Mouse (Mus musculus) cortical plate, adult 2 months (tissue): ENCODE measurements at regions not wholly inside any gene's neighbourhood (a gene's known extent, or its start where the extent isn't known, plus 50 kb on each side); places are given as distances from the start of the nearest gene placed in this dataset.

Experiments used
- H3K27ac ChIP-seq: fragments of 200-500 bp; 2 replicates; pipeline ENCODE4 v1.5.1; 2012; ENCODE audit warnings: low read length, control low read depth, inconsistent platforms; ENCODE audit not compliant: insufficient read depth
- H3K4me1 ChIP-seq: fragments of 200-500 bp; 2 replicates; pipeline ENCODE4 v1.6.1; 2011; ENCODE audit warnings: low read length; ENCODE audit not compliant: control insufficient read depth, insufficient read depth
- H3K4me3 ChIP-seq: fragments of 200-500 bp; 2 replicates; pipeline ENCODE4 v1.5.1; 2011; ENCODE audit warnings: mild to moderate bottlenecking, low read length, control low read depth; ENCODE audit not compliant: insufficient read depth
- CTCF ChIP-seq: fragments of 200-500 bp; IDR thresholded peaks from 2 replicates; pipeline ENCODE4 v1.5.1; 2011; ENCODE audit warnings: mild to moderate bottlenecking, control low read depth, low read length; ENCODE audit not compliant: insufficient read depth; ENCODE audit errors: extremely low read depth
- POLR2A ChIP-seq: fragments of 200-500 bp; IDR thresholded peaks from 2 replicates; pipeline ENCODE4 v1.6.1; 2011; ENCODE audit warnings: mild to moderate bottlenecking, low read length, control low read depth; ENCODE audit not compliant: insufficient read depth; ENCODE audit errors: extremely low read depth

- Histone ChIP-seq H3K27ac (no peak overlapping the region), H3K4me1 (no peaks in the 10 kb centered on the region), H3K4me3 (no peak overlapping the region)
- TF ChIP-seq CTCF (no peak), POLR2A (no peak)
These were observed 143.9 kb upstream of the Mylip start for GRCm38 (mm10) chr13:45245651-45246050.

DNA sequence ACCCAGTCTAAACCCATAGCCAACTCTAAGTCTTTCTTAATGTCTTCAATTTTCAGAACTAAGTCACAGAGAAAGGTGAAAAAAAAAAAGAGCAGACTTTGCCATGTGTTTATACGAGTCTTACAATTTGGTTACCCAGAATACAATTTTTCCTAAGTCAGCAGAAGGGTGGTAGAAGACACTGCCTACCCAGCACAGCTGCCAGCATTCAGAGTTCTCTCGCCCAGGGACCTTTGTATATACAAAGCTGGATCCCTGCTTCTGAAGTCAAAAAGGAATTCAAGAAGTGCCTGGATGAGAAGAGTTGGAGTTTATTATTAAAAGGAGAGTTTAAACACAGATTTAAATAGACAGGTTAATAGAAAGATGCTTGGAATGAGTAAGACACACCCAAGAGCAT is 143.2 kb upstream of the Mylip start:
- TF ChIP-seq POLR2A (no peak), CTCF (no peak)
- H3K4me1 ChIP-seq, result no peaks in the 10 kb centered on the region

GRCm38 (mm10) chr13:45250028-45250427 is 139.5 kb upstream of the Mylip start:
- no peak overlapping the region for H3K27ac ChIP-seq
- TF ChIP-seq CTCF, result no peak
- TF ChIP-seq POLR2A, result no peak
- no peaks in the 10 kb centered on the region for H3K4me1 ChIP-seq
- H3K4me3 ChIP-seq, result no peak overlapping the region

More for the DNA sequence above, 143.2 kb upstream of the Mylip start:
- H3K4me3 ChIP-seq, result no peak overlapping the region
- H3K27ac ChIP-seq, result no peak overlapping the region

DNA sequence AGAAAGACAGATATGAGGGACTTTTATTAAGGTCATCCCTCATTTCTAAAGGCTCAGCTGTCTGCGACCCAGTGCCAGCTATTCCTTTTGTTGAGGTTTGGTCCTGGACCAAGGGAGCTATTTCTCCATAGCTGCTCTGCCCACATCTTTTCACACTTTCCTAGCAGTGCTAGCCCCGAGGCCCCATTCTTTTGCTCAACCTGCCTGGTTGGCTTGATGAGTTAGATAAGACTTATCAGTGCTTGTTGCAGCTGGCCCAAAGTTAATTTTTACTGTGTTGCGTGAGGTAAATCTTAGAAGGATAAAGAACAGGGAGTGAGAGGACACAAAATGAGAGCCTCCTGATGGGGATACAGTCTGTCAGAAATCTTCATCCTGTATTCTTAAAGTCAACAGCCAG is 138.5 kb upstream of the Mylip start:
- TF ChIP-seq POLR2A, result no peak
- no peak for TF ChIP-seq CTCF
- Histone ChIP-seq H3K4me1 (no peaks in the 10 kb centered on the region), H3K4me3 (no peak overlapping the region), H3K27ac (no peak overlapping the region)

DNA sequence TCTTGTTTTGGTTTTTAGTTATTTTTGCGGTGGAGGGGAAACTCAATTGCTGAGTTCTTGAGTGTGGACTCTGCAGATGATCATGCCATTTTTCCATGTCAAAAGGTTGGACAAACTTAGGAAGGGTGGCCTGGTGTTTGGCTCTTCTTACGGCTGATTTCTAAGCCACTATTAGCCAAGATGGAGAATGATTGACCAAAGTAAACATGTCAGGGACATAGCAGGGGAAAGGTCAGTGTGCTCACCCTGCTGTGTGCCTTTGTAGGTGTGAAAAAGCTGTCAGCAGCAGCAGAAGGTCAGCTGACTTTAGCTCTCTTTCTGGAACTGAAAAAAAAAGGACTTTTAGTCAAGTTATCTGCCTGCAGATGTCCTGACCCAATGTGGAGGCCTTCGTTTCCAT is 137.4 kb upstream of the Mylip start:
- no peak for TF ChIP-seq CTCF
- TF ChIP-seq POLR2A, result no peak
- Histone ChIP-seq H3K4me3 (no peak overlapping the region), H3K4me1 (no peaks in the 10 kb centered on the region), H3K27ac (no peak overlapping the region)

DNA sequence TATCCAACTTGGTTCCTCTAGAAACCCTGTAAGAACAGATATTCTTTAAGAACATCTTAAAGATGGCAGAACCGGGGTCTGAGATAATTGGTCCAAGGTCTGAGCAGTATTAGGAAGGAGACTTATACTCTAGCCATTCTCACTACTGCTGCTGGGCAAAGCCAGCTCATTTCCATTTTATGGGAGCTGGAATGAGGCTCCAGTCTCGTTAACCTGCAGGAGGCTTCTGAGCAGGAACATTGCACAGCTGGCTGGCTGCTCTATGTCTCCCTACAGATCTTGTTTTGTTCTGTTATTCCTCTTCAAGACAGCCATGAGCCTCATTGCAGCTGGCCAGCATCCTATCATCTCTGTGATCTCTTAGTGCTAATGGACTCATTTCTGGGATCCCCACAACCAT is 136.3 kb upstream of the Mylip start:
- H3K4me1 ChIP-seq, result no peaks in the 10 kb centered on the region
- H3K4me3 ChIP-seq, result no peak overlapping the region
- TF ChIP-seq CTCF, result no peak
- no peak for TF ChIP-seq POLR2A
- no peak overlapping the region for H3K27ac ChIP-seq

- Histone ChIP-seq H3K4me3 (no peak overlapping the region), H3K27ac (no peak overlapping the region), H3K4me1 (no peaks in the 10 kb centered on the region)
- no peak for TF ChIP-seq POLR2A
These were observed 134.3 kb upstream of the Mylip start for GRCm38 (mm10) chr13:45255277-45255676.

DNA sequence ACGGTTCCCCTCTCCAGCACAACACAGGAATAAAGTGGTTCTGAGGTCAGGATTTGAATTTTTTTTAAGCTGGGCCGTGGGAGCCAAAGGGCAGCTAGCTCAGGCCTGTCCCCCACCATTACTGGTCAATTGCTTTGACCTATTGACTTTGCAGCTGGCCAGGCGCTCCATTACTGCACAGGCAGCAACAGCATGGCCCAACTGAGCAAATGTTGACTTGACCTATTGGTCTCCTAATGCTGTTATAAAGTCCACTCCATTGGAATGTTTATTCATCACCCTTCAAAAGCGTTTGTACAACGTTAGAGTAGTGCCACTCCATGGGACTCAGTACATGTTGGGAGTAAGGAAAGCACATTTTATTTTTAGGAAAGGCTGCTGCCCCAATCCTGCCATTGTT is 127.5 kb upstream of the Mylip start:
- no peak overlapping the region for H3K27ac ChIP-seq
- no peaks in the 10 kb centered on the region for H3K4me1 ChIP-seq
- TF ChIP-seq POLR2A (no peak), CTCF (no peak)
- H3K4me3 ChIP-seq, result no peak overlapping the region

GRCm38 (mm10) chr13:45266287-45267064 is 123.1 kb upstream of the Mylip start:
- H3K27ac ChIP-seq, result no peak overlapping the region
- no peak overlapping the region for H3K4me3 ChIP-seq
- no peak for TF ChIP-seq CTCF
- no peak for TF ChIP-seq POLR2A
- 0 out of 2 replicates have a peak, but pooled peaks cover 2% of the 10 kb centered on the region for H3K4me1 ChIP-seq

GRCm38 (mm10) chr13:45267446-45267845 is 122.1 kb upstream of the Mylip start:
- no peak overlapping the region for H3K27ac ChIP-seq
- TF ChIP-seq POLR2A, result no peak
- no peak for TF ChIP-seq CTCF

GRCm38 (mm10) chr13:45267906-45268305 is 121.6 kb upstream of the Mylip start:
- Histone ChIP-seq H3K4me1 (0 out of 2 replicates have a peak, but pooled peaks cover 2% of the 10 kb centered on the region), H3K4me3 (no peak overlapping the region), H3K27ac (no peak overlapping the region)
- no peak for TF ChIP-seq POLR2A
- TF ChIP-seq CTCF, result no peak

More at GRCm38 (mm10) chr13:45267446-45267845, 122.1 kb upstream of the Mylip start:
- no peak overlapping the region for H3K4me3 ChIP-seq
- H3K4me1 ChIP-seq, result 0 out of 2 replicates have a peak, but pooled peaks cover 2% of the 10 kb centered on the region
